Mouse (Mus musculus) forebrain, embryonic 16.5 days (tissue): ENCODE results near the gene Fth1. TPM values are rescaled to one million over a fixed set of nuclear protein-coding genes. Genes with fewer than 3 reads are reported as not detected.
"Not testable (repeated sequence)": the region's sequence is repeated elsewhere in the genome, so short reads cannot be mapped to it uniquely, and the experiment has no call there.

Source experiments
- ATAC-seq: fragments of 200-750 bp; cut with Nextera tagmentation; 2 replicates; pipeline ENCODE4 v1.8.0; 2017; ENCODE audit warnings: mild to moderate bottlenecking, moderate library complexity
- H3K27ac ChIP-seq: fragments of 300-500 bp; sonication (generic); 2 replicates; pipeline ENCODE4 v1.5.1; 2014; ENCODE audit warnings: low read length, control low read depth
- H3K27me3 ChIP-seq: fragments of 300-500 bp; sonication (generic); replicated peaks from 2 replicates; pipeline ENCODE4 v1.6.1; 2014; ENCODE audit warnings: low read length; ENCODE audit not compliant: control insufficient read depth, insufficient read depth
- H3K36me3 ChIP-seq: fragments of 300-500 bp; sonication (generic); 2 replicates; pipeline ENCODE4 v1.6.1; 2014; ENCODE audit not compliant: control insufficient read depth, insufficient read depth
- H3K4me1 ChIP-seq: fragments of 300-500 bp; sonication (generic); replicated peaks from 2 replicates; pipeline ENCODE4 v1.6.1; 2014; ENCODE audit warnings: low read length; ENCODE audit not compliant: control insufficient read depth, insufficient read depth
- H3K4me2 ChIP-seq: fragments of 300-500 bp; sonication (generic); 2 replicates; pipeline ENCODE4 v1.6.1; 2014; ENCODE audit warnings: mild to moderate bottlenecking, low read length, control low read depth
- H3K4me3 ChIP-seq: fragments of 300-500 bp; sonication (generic); replicated peaks from 2 replicates; pipeline ENCODE4 v1.5.1; 2014; ENCODE audit warnings: mild to moderate bottlenecking, low read length, control low read depth
- H3K9ac ChIP-seq: fragments of 300-500 bp; sonication (generic); replicated peaks from 2 replicates; pipeline ENCODE4 v1.6.1; 2014; ENCODE audit warnings: low read depth, low read length, control low read depth
- H3K9me3 ChIP-seq: fragments of 300-500 bp; sonication (generic); 2 replicates; pipeline ENCODE4 v1.6.1; 2016; ENCODE audit warnings: low read length; ENCODE audit not compliant: control insufficient read depth
- WGBS: fragments of 180-500 bp; shearing (Covaris S2); extraction: QIAGEN DNeasy Blood & Tissue Kit; methylation state at CpG from one replicate; pipeline ENCODE4 v1.1.7; 2014; 5-methylcytosine and 5-hydroxymethylcytosine counted together
- polyA plus RNA-seq: library from polyadenylated mRNA; unstranded; fragments of >200 nt; fragmentation: Nextera tagmentation; extraction: Ambion mirVana; gene quantifications from 2 replicates; pipeline ENCODE4 v1.2.1, GENCODE M21; 2015

Gene Fth1
- polyA plus RNA-seq, result 1,497 and 1,681 TPM in 2 replicates

- WGBS, result 89% methylated on average over 4 of the region's 4 CpGs
- H3K4me3 ChIP-seq, result no peak within 1 kb of the TSS
- no peaks in the 10 kb centered on the region for H3K27me3 ChIP-seq
- no peak within 1 kb of the TSS for H3K27ac ChIP-seq
- ATAC-seq, result no peak
- no peak within 1 kb of the TSS for H3K4me2 ChIP-seq
- peaks cover 21% of the 10 kb centered on the region for H3K4me1 ChIP-seq
- H3K9ac ChIP-seq, result no peak within 1 kb of the TSS
- H3K9me3 ChIP-seq, result no peaks in the 10 kb centered on the region
- peaks cover 2% of the 10 kb centered on the region for H3K36me3 ChIP-seq
These were observed at the start of gene Fth1 for GRCm38 (mm10) chr19:9980258-9980657. Fth1 (plus strand) TSS chr19:9980598.

- H3K27ac ChIP-seq, H3K4me1 ChIP-seq, H3K9ac ChIP-seq, ATAC-seq, H3K27me3 ChIP-seq, H3K9me3 ChIP-seq, H3K4me3 ChIP-seq, H3K4me2 ChIP-seq, H3K36me3 ChIP-seq: not testable (repeated sequence)
- 80% methylated on average over 2 of the region's 2 CpGs for WGBS
These were observed 49.2 kb upstream of the Fth1 start for GRCm38 (mm10) chr19:9931167-9931607.

GRCm38 (mm10) chr19:9933908-9934307 lies 46.5 kb upstream of the Fth1 start:
- Histone ChIP-seq H3K27ac (no peak overlapping the region), H3K27me3 (no peaks in the 10 kb centered on the region), H3K4me2 (no peak overlapping the region), H3K9ac (no peak overlapping the region), H3K9me3 (no peaks in the 10 kb centered on the region), H3K4me1 (no peaks in the 10 kb centered on the region), H3K36me3 (no peaks in the 10 kb centered on the region), H3K4me3 (no peak overlapping the region)
- WGBS, result 87% methylated on average over 2 of the region's 2 CpGs
- ATAC-seq, result no peak

- WGBS, result 73% methylated on average over 5 of the region's 5 CpGs
- no peak overlapping the region for H3K4me3 ChIP-seq
- H3K4me1 ChIP-seq, result no peaks in the 10 kb centered on the region
- H3K9ac ChIP-seq, result no peak overlapping the region
- no peaks in the 10 kb centered on the region for H3K36me3 ChIP-seq
- ATAC-seq, result no peak
- no peaks in the 10 kb centered on the region for H3K27me3 ChIP-seq
- no peak overlapping the region for H3K27ac ChIP-seq
- H3K4me2 ChIP-seq, result no peak overlapping the region
- no peaks in the 10 kb centered on the region for H3K9me3 ChIP-seq
These were observed 43.8 kb upstream of the Fth1 start for GRCm38 (mm10) chr19:9936579-9936978.

GRCm38 (mm10) chr19:9937428-9937827 lies 43.0 kb upstream of the Fth1 start:
- H3K4me3 ChIP-seq, result no peak overlapping the region
- no peaks in the 10 kb centered on the region for H3K36me3 ChIP-seq
- H3K4me1 ChIP-seq, result no peaks in the 10 kb centered on the region
- 63% methylated on average over 5 of the region's 5 CpGs for WGBS
- H3K27me3 ChIP-seq, result no peaks in the 10 kb centered on the region
- H3K27ac ChIP-seq, result no peak overlapping the region
- no peak overlapping the region for H3K4me2 ChIP-seq
- H3K9ac ChIP-seq, result no peak overlapping the region
- ATAC-seq, result no peak
- no peaks in the 10 kb centered on the region for H3K9me3 ChIP-seq

GRCm38 (mm10) chr19:9938156-9938823 lies 42.1 kb upstream of the Fth1 start:
- no peak overlapping the region for H3K9ac ChIP-seq
- ATAC-seq, result no peak
- H3K4me2 ChIP-seq, result no peak overlapping the region
- no peaks in the 10 kb centered on the region for H3K27me3 ChIP-seq
- no peak overlapping the region for H3K4me3 ChIP-seq
- H3K9me3 ChIP-seq, result no peaks in the 10 kb centered on the region
- WGBS, result 81% methylated on average over 6 of the region's 6 CpGs
- H3K4me1 ChIP-seq, result no peaks in the 10 kb centered on the region
- H3K36me3 ChIP-seq, result no peaks in the 10 kb centered on the region
- no peak overlapping the region for H3K27ac ChIP-seq

- Histone ChIP-seq H3K9me3 (no peaks in the 10 kb centered on the region), H3K4me3 (no peak overlapping the region), H3K36me3 (no peaks in the 10 kb centered on the region), H3K27ac (no peak overlapping the region), H3K9ac (no peak overlapping the region), H3K27me3 (no peaks in the 10 kb centered on the region), H3K4me1 (no peaks in the 10 kb centered on the region), H3K4me2 (no peak overlapping the region)
- 78% methylated on average over 13 of the region's 13 CpGs for WGBS
- no peak for ATAC-seq
These were observed 41.5 kb upstream of the Fth1 start for GRCm38 (mm10) chr19:9938824-9939303.

- Histone ChIP-seq H3K36me3 (no peaks in the 10 kb centered on the region), H3K9me3 (no peaks in the 10 kb centered on the region), H3K4me3 (no peak overlapping the region), H3K27me3 (no peaks in the 10 kb centered on the region), H3K27ac (no peak overlapping the region), H3K4me2 (no peak overlapping the region), H3K4me1 (no peaks in the 10 kb centered on the region), H3K9ac (no peak overlapping the region)
- 60% methylated on average over 7 of the region's 7 CpGs for WGBS
- ATAC-seq, result no peak
These were observed 40.6 kb upstream of the Fth1 start for GRCm38 (mm10) chr19:9939841-9940240.

GRCm38 (mm10) chr19:9940903-9941302 lies 39.5 kb upstream of the Fth1 start:
- Histone ChIP-seq H3K27ac (no peak overlapping the region), H3K4me2 (no peak overlapping the region), H3K4me3 (no peak overlapping the region), H3K27me3 (no peaks in the 10 kb centered on the region), H3K4me1 (no peaks in the 10 kb centered on the region), H3K9me3 (no peaks in the 10 kb centered on the region), H3K9ac (no peak overlapping the region), H3K36me3 (no peaks in the 10 kb centered on the region)
- whole genome bisulfite sequencing, result 5% methylated on average over 4 of the region's 4 CpGs
- ATAC-seq, result no peak

GRCm38 (mm10) chr19:9941809-9942208 lies 38.6 kb upstream of the Fth1 start:
- 52% methylated on average over 1 of the region's 1 CpGs for WGBS
- ATAC-seq, result no peak
- Histone ChIP-seq H3K4me1 (no peaks in the 10 kb centered on the region), H3K36me3 (no peaks in the 10 kb centered on the region), H3K9me3 (no peaks in the 10 kb centered on the region), H3K27me3 (no peaks in the 10 kb centered on the region), H3K4me2 (no peak overlapping the region), H3K4me3 (no peak overlapping the region), H3K9ac (no peak overlapping the region), H3K27ac (no peak overlapping the region)
